Mouse (Mus musculus): ENCODE measurements around the gene Slc17a5. TPM values are rescaled to one million over a fixed set of nuclear protein-coding genes. Genes with fewer than 3 reads are reported as not detected.

The Slc17a5 gene
- polyA plus RNA-seq, 1 experiment = 14.9 TPM

DNA sequence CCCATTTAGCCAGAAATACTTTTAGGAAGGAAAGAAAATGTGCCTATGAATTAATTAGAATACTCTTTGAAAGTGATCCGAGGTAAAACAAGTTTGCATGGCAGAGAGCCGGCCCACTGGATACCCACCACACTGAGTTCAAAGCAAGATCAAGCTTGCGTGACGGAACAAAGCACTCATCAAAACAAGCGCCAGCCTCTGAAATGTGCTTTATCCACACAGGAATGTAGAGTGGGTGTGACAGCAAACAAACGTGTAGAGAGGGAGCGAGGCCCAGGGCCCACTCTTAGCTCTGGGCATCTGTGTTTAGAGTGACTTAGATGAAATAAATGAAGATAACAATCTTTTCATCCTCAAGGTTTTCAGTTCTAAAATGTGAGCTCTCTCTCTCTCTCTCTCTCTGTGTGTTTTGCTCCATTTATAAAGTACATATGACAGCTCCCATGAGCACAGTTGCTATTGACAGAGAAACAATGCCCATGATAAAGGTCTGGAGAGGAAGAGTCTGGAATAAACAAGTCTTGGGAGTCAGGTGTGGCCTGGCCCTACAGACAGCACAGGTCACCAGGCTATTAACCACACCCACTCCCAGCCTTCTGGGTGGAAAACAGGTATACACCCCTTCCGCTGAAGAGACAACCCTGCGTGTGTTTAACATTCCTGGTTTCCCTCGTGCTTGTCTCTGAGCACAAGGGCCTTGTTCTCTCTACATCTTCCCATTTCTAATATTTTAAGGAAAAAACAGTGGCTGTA is 8.0 kb downstream of the Slc17a5 start:
- H3K27me3 ChIP-seq (ENCODE audit: control insufficient read depth, insufficient read depth, low read length, poor library complexity, severe bottlenecking) = no peaks in the 10 kb centered on the region
- no peaks in the 10 kb centered on the region for H3K36me3 ChIP-seq (ENCODE audit: control insufficient read depth, insufficient read depth, low read length, poor library complexity, severe bottlenecking)
- H3K9ac ChIP-seq (ENCODE audit: low read depth, poor library complexity, severe bottlenecking) = no peak overlapping the region
- H3K4me1 ChIP-seq (ENCODE audit: control insufficient read depth, insufficient read depth, low read length) = no peaks in the 10 kb centered on the region
- H3K4me3 ChIP-seq (ENCODE audit: low read depth, low read length) = no peak overlapping the region
- no peaks in the 10 kb centered on the region for H3K9me3 ChIP-seq (replicated peaks; ENCODE audit: control insufficient read depth, insufficient read depth, low read length, poor library complexity, severe bottlenecking)
- no peak overlapping the region for H3K27ac ChIP-seq (ENCODE audit: insufficient read depth, low read length)
- TF ChIP-seq EP300 (IDR thresholded peaks at IDR 0.05; ENCODE audit: insufficient read depth, low read depth, low read length) (no peak), POLR2A (IDR thresholded peaks at IDR 0.05; ENCODE audit: insufficient read depth, low read length) (no peak), CTCF (IDR thresholded peaks at IDR 0.05; ENCODE audit: low read depth, low read length) (no peak)

DNA sequence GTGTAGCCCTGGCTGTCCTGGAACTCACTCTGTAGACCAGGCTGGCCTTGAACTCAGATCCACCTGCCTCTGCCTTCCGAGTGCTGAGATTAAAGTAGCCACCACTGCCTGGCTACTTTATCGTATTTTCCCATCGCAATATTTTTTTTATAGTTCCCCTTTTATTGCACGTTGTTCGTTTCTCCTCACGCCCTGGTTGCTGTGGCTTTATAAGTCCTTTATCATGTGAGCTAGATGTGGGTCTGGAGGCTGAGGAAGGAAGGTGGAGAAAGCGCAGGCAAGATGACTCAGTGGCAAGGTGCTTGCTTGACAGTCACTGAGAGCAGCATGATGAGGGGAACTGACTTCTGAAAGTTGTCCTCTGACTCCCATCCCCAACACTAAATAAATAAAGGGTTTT is 9.0 kb downstream of the Slc17a5 start:
- H3K4me3 ChIP-seq (ENCODE audit: low read depth, low read length) = no peak overlapping the region
- H3K36me3 ChIP-seq (ENCODE audit: control insufficient read depth, insufficient read depth, low read length, poor library complexity, severe bottlenecking) = no peaks in the 10 kb centered on the region
- no peaks in the 10 kb centered on the region for H3K27me3 ChIP-seq (ENCODE audit: control insufficient read depth, insufficient read depth, low read length, poor library complexity, severe bottlenecking)
- no peaks in the 10 kb centered on the region for H3K4me1 ChIP-seq (ENCODE audit: control insufficient read depth, insufficient read depth, low read length)
- no peak overlapping the region for H3K9ac ChIP-seq (ENCODE audit: low read depth, poor library complexity, severe bottlenecking)
- H3K9me3 ChIP-seq (replicated peaks; ENCODE audit: control insufficient read depth, insufficient read depth, low read length, poor library complexity, severe bottlenecking) = no peaks in the 10 kb centered on the region
- TF ChIP-seq CTCF (IDR thresholded peaks at IDR 0.05; ENCODE audit: low read depth, low read length) (no peak), POLR2A (IDR thresholded peaks at IDR 0.05; ENCODE audit: insufficient read depth, low read length) (no peak), EP300 (IDR thresholded peaks at IDR 0.05; ENCODE audit: insufficient read depth, low read depth, low read length) (no peak)
- H3K27ac ChIP-seq (ENCODE audit: insufficient read depth, low read length) = no peak overlapping the region

DNA sequence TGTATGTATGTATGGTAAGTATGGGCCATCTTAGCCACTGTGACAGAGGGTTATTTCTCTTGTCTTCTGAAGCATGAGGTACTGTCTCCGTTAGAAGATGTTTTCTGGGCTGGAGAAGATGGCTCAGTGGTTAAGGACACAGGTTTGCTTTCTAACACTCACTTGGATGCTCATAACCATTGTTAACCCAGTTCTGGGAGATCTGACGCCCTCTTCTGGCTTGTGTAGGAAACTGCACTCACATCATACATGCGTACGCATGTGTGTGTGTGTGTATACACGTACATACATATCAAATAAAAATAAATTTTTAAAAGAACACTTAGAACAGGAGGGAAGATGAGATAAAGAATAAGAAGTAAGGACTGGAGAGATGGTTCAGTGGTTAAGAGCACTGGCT is 11.4 kb downstream of the Slc17a5 start:
- no peaks in the 10 kb centered on the region for H3K9me3 ChIP-seq (replicated peaks; ENCODE audit: control insufficient read depth, insufficient read depth, low read length, poor library complexity, severe bottlenecking)
- no peak overlapping the region for H3K9ac ChIP-seq (ENCODE audit: low read depth, poor library complexity, severe bottlenecking)
- no peaks in the 10 kb centered on the region for H3K36me3 ChIP-seq (ENCODE audit: control insufficient read depth, insufficient read depth, low read length, poor library complexity, severe bottlenecking)
- TF ChIP-seq CTCF (IDR thresholded peaks at IDR 0.05; ENCODE audit: low read depth, low read length) (no peak), EP300 (IDR thresholded peaks at IDR 0.05; ENCODE audit: insufficient read depth, low read depth, low read length) (no peak), POLR2A (IDR thresholded peaks at IDR 0.05; ENCODE audit: insufficient read depth, low read length) (no peak)
- no peaks in the 10 kb centered on the region for H3K27me3 ChIP-seq (ENCODE audit: control insufficient read depth, insufficient read depth, low read length, poor library complexity, severe bottlenecking)
- H3K27ac ChIP-seq (ENCODE audit: insufficient read depth, low read length) = no peak overlapping the region
- no peaks in the 10 kb centered on the region for H3K4me1 ChIP-seq (ENCODE audit: control insufficient read depth, insufficient read depth, low read length)
- H3K4me3 ChIP-seq (ENCODE audit: low read depth, low read length) = no peak overlapping the region

DNA sequence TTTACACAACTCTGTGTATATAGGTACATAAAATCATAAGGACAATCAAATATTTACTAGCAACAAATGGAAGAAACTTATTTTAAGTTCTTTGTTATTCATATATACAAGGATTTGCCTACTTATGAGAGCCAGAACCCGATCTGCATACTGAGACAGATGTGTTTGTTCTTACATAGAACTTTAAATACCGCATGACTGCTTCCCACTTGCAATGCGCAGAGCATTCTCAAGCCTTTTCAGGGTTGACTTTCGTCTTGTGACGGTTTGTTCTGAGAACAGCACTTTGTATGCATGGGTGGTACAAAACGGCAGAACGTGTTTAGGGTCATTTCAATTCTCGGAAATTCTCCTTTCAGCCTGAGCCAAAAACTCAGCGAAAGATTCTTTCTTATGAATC is 17.9 kb downstream of the Slc17a5 start:
- Histone ChIP-seq H3K27me3 (ENCODE audit: control insufficient read depth, insufficient read depth, low read length, poor library complexity, severe bottlenecking) (no peaks in the 10 kb centered on the region), H3K4me1 (ENCODE audit: control insufficient read depth, insufficient read depth, low read length) (no peaks in the 10 kb centered on the region), H3K9me3 (replicated peaks; ENCODE audit: control insufficient read depth, insufficient read depth, low read length, poor library complexity, severe bottlenecking) (peaks cover 3% of the 10 kb centered on the region), H3K27ac (ENCODE audit: insufficient read depth, low read length) (no peak overlapping the region), H3K4me3 (ENCODE audit: low read depth, low read length) (no peak overlapping the region), H3K36me3 (ENCODE audit: control insufficient read depth, insufficient read depth, low read length, poor library complexity, severe bottlenecking) (no peaks in the 10 kb centered on the region), H3K9ac (ENCODE audit: low read depth, poor library complexity, severe bottlenecking) (no peak overlapping the region)
- no peak for TF ChIP-seq POLR2A (IDR thresholded peaks at IDR 0.05; ENCODE audit: insufficient read depth, low read length)
- TF ChIP-seq CTCF (IDR thresholded peaks at IDR 0.05; ENCODE audit: low read depth, low read length) = no peak
- TF ChIP-seq EP300 (IDR thresholded peaks at IDR 0.05; ENCODE audit: insufficient read depth, low read depth, low read length) = no peak

GRCm38 (mm10) chr9:78559479-78559878 is 28.4 kb downstream of the Slc17a5 start:
- peaks cover 2% of the 10 kb centered on the region; the same call in 1 of the 2 replicates for H3K9me3 ChIP-seq (replicated peaks; ENCODE audit: control insufficient read depth, insufficient read depth, low read length, poor library complexity, severe bottlenecking)
- no peak overlapping the region for H3K4me3 ChIP-seq (ENCODE audit: low read depth, low read length)
- H3K9ac ChIP-seq (ENCODE audit: low read depth, poor library complexity, severe bottlenecking) = no peak overlapping the region
- H3K27me3 ChIP-seq (ENCODE audit: control insufficient read depth, insufficient read depth, low read length, poor library complexity, severe bottlenecking) = no peaks in the 10 kb centered on the region
- no peaks in the 10 kb centered on the region for H3K36me3 ChIP-seq (ENCODE audit: control insufficient read depth, insufficient read depth, low read length, poor library complexity, severe bottlenecking)
- no peaks in the 10 kb centered on the region for H3K4me1 ChIP-seq (ENCODE audit: control insufficient read depth, insufficient read depth, low read length)
- TF ChIP-seq CTCF (IDR thresholded peaks at IDR 0.05; ENCODE audit: low read depth, low read length) (no peak), POLR2A (IDR thresholded peaks at IDR 0.05; ENCODE audit: insufficient read depth, low read length) (no peak), EP300 (IDR thresholded peaks at IDR 0.05; ENCODE audit: insufficient read depth, low read depth, low read length) (no peak)
- no peak overlapping the region for H3K27ac ChIP-seq (ENCODE audit: insufficient read depth, low read length)

- no peaks in the 10 kb centered on the region for H3K36me3 ChIP-seq (ENCODE audit: control insufficient read depth, insufficient read depth, low read length, poor library complexity, severe bottlenecking)
- H3K27ac ChIP-seq (ENCODE audit: insufficient read depth, low read length) = no peak overlapping the region
- H3K27me3 ChIP-seq (ENCODE audit: control insufficient read depth, insufficient read depth, low read length, poor library complexity, severe bottlenecking) = no peaks in the 10 kb centered on the region
- no peak overlapping the region for H3K9ac ChIP-seq (ENCODE audit: low read depth, poor library complexity, severe bottlenecking)
- no peak overlapping the region for H3K4me3 ChIP-seq (ENCODE audit: low read depth, low read length)
- TF ChIP-seq POLR2A (IDR thresholded peaks at IDR 0.05; ENCODE audit: insufficient read depth, low read length) = no peak
- no peak for TF ChIP-seq EP300 (IDR thresholded peaks at IDR 0.05; ENCODE audit: insufficient read depth, low read depth, low read length)
- TF ChIP-seq CTCF (IDR thresholded peaks at IDR 0.05; ENCODE audit: low read depth, low read length) = no peak
- H3K9me3 ChIP-seq (replicated peaks; ENCODE audit: control insufficient read depth, insufficient read depth, low read length, poor library complexity, severe bottlenecking) = peaks cover 2% of the 10 kb centered on the region; the same call in 1 of the 2 replicates
- H3K4me1 ChIP-seq (ENCODE audit: control insufficient read depth, insufficient read depth, low read length) = no peaks in the 10 kb centered on the region
Measured at GRCm38 (mm10) chr9:78558586-78559214, 29.1 kb downstream of the Slc17a5 start.

Measured in ES-Bruce4 (cell line).